Mouse (Mus musculus) natural killer cell, adult 2 months (primary cell): ENCODE results near the gene Alg14.

Experiments
- DNase-seq, 2 experiments: peaks; one replicate each; pipeline ENCODE4 v3.0.0; 2022; ENCODE audit warnings: low spot score in 2 of 2

The Alg14 gene

GRCm38 (mm10) chr3:121407417-121407816 is 115.8 kb downstream of the Alg14 start:
- DNase-seq, result no peak

- DNase-seq, result no peak
Observed at GRCm38 (mm10) chr3:121408386-121408785, 116.8 kb downstream of the Alg14 start.

GRCm38 (mm10) chr3:121411450-121411849 is 119.9 kb downstream of the Alg14 start:
- DNase-seq, result no peak
